Mouse (Mus musculus) embryonic fibroblast, embryonic 13.5 days (primary cell): ENCODE data around the gene Hoxd10.

Experiments used
- CTCF ChIP-seq: IDR thresholded peaks from 2 replicates; pipeline ENCODE4 v1.5.1; 2011; ENCODE audit warnings: mild to moderate bottlenecking, control low read depth, low read length, moderate library complexity, borderline replicate concordance; ENCODE audit not compliant: insufficient read depth
- POLR2A ChIP-seq: IDR thresholded peaks from 2 replicates; pipeline ENCODE4 v1.6.1; 2011; ENCODE audit warnings: low read depth, mild to moderate bottlenecking, control low read depth, low read length, moderate library complexity

GRCm38 (mm10) chr2:74658667-74659371 is 32.9 kb upstream of the Hoxd10 start:
- no peak for TF ChIP-seq CTCF
- TF ChIP-seq POLR2A: no peak
